Mouse (Mus musculus): Measurements from ENCODE around the gene Gm28374.
A peak's percentile ranks its signal among the peaks of the same experiment; 100 is the strongest.
"Not testable (repeated sequence)": the region's sequence is repeated elsewhere in the genome, so short reads cannot be mapped to it uniquely, and the experiment has no call there.

The Gm28374 gene

GRCm38 (mm10) chr19:6082156-6082555, at the start of gene Gm28374:
Gene Gm28374 (minus strand): TSS chr19:6082256.
- DNase-seq = no peak

GRCm38 (mm10) chr19:6130414-6131128, 48.5 kb upstream of the Gm28374 start:
- DNase-seq = not testable (repeated sequence)

GRCm38 (mm10) chr19:6127760-6128341, 45.8 kb upstream of the Gm28374 start, which contains the start of gene Snx15:
Gene Snx15 (minus strand): TSS chr19:6128304.
- peak; percentile 97 for DNase-seq

GRCm38 (mm10) chr19:6126789-6127580, 44.9 kb upstream of the Gm28374 start:
- DNase-seq = no peak

- DNase-seq = peak; percentile 48
Observed at GRCm38 (mm10) chr19:6126289-6126688, 44.2 kb upstream of the Gm28374 start.

- DNase-seq = no peak
Observed at GRCm38 (mm10) chr19:6124898-6125297, 42.8 kb upstream of the Gm28374 start.

GRCm38 (mm10) chr19:6123330-6123729, 41.3 kb upstream of the Gm28374 start:
- no peak for DNase-seq

GRCm38 (mm10) chr19:6121761-6122160, 39.7 kb upstream of the Gm28374 start:
- DNase-seq = no peak

GRCm38 (mm10) chr19:6118677-6119185, 36.7 kb upstream of the Gm28374 start:
- DNase-seq = no peak

- peak; percentile 90 for DNase-seq
Observed at GRCm38 (mm10) chr19:6117986-6118676, 36.1 kb upstream of the Gm28374 start, which contains the start of gene Sac3d1. Gene Sac3d1 (minus strand): TSS chr19:6118650.

- DNase-seq = no peak
Observed at GRCm38 (mm10) chr19:6117346-6117985, 35.4 kb upstream of the Gm28374 start.

GRCm38 (mm10) chr19:6116113-6116850, 34.2 kb upstream of the Gm28374 start:
- no peak for DNase-seq

GRCm38 (mm10) chr19:6113116-6113515, 31.1 kb upstream of the Gm28374 start:
- DNase-seq = no peak

GRCm38 (mm10) chr19:6105586-6105985, 23.5 kb upstream of the Gm28374 start, which contains the start of gene Naaladl1:
Gene Naaladl1 (plus strand): TSS chr19:6105782.
- DNase-seq = no peak

GRCm38 (mm10) chr19:6104476-6104875, 22.4 kb upstream of the Gm28374 start:
- no peak for DNase-seq

- no peak for DNase-seq
Observed at GRCm38 (mm10) chr19:6102169-6102853, 20.3 kb upstream of the Gm28374 start.

- no peak for DNase-seq
Observed at GRCm38 (mm10) chr19:6101186-6101585, 19.1 kb upstream of the Gm28374 start.

GRCm38 (mm10) chr19:6097847-6098246, 15.8 kb upstream of the Gm28374 start:
- DNase-seq = no peak

- DNase-seq = no peak
Observed at GRCm38 (mm10) chr19:6094119-6094518, 12.1 kb upstream of the Gm28374 start, which contains the start of gene AC131692.1. Gene AC131692.1 (plus strand): TSS chr19:6094419.

GRCm38 (mm10) chr19:6088841-6089240, 6.8 kb upstream of the Gm28374 start:
- no peak for DNase-seq

- peak; percentile 70 for DNase-seq
Observed at GRCm38 (mm10) chr19:6085417-6085879, 3.4 kb upstream of the Gm28374 start.
